Mouse (Mus musculus) forebrain, embryonic 15.5 days (tissue): ENCODE measurements around the gene Ddx24. TPM values are rescaled to one million over a fixed set of nuclear protein-coding genes. Genes with fewer than 3 reads are reported as not detected.
"Not testable (repeated sequence)": the region's sequence is repeated elsewhere in the genome, so short reads cannot be mapped to it uniquely, and the experiment has no call there.

Source experiments
- ATAC-seq: fragments of 200-750 bp; cut with Nextera tagmentation; replicated peaks from 2 replicates; pipeline ENCODE4 v1.8.0; 2017; ENCODE audit warnings: mild to moderate bottlenecking, moderate TSS enrichment, moderate library complexity
- H3K27ac ChIP-seq: fragments of 300-500 bp; sonication (generic); replicated peaks from 2 replicates; pipeline ENCODE4 v1.5.1; 2015; ENCODE audit warnings: mild to moderate bottlenecking, inconsistent platforms
- H3K27me3 ChIP-seq: fragments of 300-500 bp; sonication (generic); 2 replicates; pipeline ENCODE4 v1.6.1; 2015; ENCODE audit warnings: inconsistent platforms
- H3K36me3 ChIP-seq: fragments of 300-500 bp; sonication (generic); 2 replicates; pipeline ENCODE4 v1.6.1; 2015; ENCODE audit warnings: mild to moderate bottlenecking, inconsistent platforms
- H3K4me1 ChIP-seq: fragments of 300-500 bp; sonication (generic); 2 replicates; pipeline ENCODE4 v1.6.1; 2015; ENCODE audit warnings: inconsistent platforms
- H3K4me2 ChIP-seq: fragments of 300-500 bp; sonication (generic); replicated peaks from 2 replicates; pipeline ENCODE4 v1.6.1; 2015; ENCODE audit warnings: mild to moderate bottlenecking, inconsistent platforms
- H3K4me3 ChIP-seq: fragments of 300-500 bp; sonication (generic); 2 replicates; pipeline ENCODE4 v1.5.1; 2015; ENCODE audit warnings: mild to moderate bottlenecking, inconsistent platforms
- H3K9ac ChIP-seq: fragments of 300-500 bp; sonication (generic); replicated peaks from 2 replicates; pipeline ENCODE4 v1.6.1; 2015; ENCODE audit warnings: mild to moderate bottlenecking, inconsistent platforms
- H3K9me3 ChIP-seq: fragments of 300-500 bp; sonication (generic); 2 replicates; pipeline ENCODE4 v1.6.1; 2016; ENCODE audit warnings: inconsistent platforms
- WGBS: fragments of 180-500 bp; shearing (Covaris S2); methylation state at CpG from one replicate; pipeline ENCODE4 v1.1.7; 2015; ENCODE audit warnings: mixed read lengths; 5-methylcytosine and 5-hydroxymethylcytosine counted together
- polyA plus RNA-seq: library from polyadenylated mRNA; unstranded; fragments of >200 nt; fragmentation: Nextera tagmentation; extraction: Ambion mirVana; gene quantifications from 2 replicates; pipeline ENCODE4 v1.2.1, GENCODE M21; 2015

The Ddx24 gene
- polyA plus RNA-seq: 147 and 153 TPM in 2 replicates

- Histone ChIP-seq H3K4me2 (peak within 1 kb of the TSS; percentile 72), H3K4me1 (peaks cover 39% of the 10 kb centered on the region), H3K9me3 (no peaks in the 10 kb centered on the region), H3K4me3 (peak within 1 kb of the TSS; percentile 93), H3K9ac (peak within 1 kb of the TSS; percentile 90), H3K27ac (peak within 1 kb of the TSS; percentile 70), H3K36me3 (peaks cover 14% of the 10 kb centered on the region), H3K27me3 (no peaks in the 10 kb centered on the region)
- ATAC-seq: peak; percentile 100
- WGBS: 1% methylated on average over 33 of the region's 33 CpGs
Measured at GRCm38 (mm10) chr12:103425729-103426470, at the start of gene Ddx24. Gene Ddx24, minus strand, starts transcription at chr12:103425830.

- no peak overlapping the region for H3K4me3 ChIP-seq
- no peak overlapping the region for H3K4me2 ChIP-seq
- no peaks in the 10 kb centered on the region for H3K4me1 ChIP-seq
- no peak for ATAC-seq
- no peaks in the 10 kb centered on the region for H3K27me3 ChIP-seq
- no peak overlapping the region for H3K27ac ChIP-seq
- no peaks in the 10 kb centered on the region for H3K36me3 ChIP-seq
- H3K9ac ChIP-seq: no peak overlapping the region
- H3K9me3 ChIP-seq: no peaks in the 10 kb centered on the region
- 48% methylated on average over 2 of the region's 2 CpGs for WGBS
Measured at GRCm38 (mm10) chr12:103474481-103474880, 48.9 kb upstream of the Ddx24 start.

- Histone ChIP-seq H3K4me2 (no peak within 1 kb of the TSS), H3K4me3 (no peak within 1 kb of the TSS), H3K9me3 (no peaks in the 10 kb centered on the region), H3K9ac (no peak within 1 kb of the TSS), H3K4me1 (no peaks in the 10 kb centered on the region), H3K27ac (no peak within 1 kb of the TSS), H3K36me3 (no peaks in the 10 kb centered on the region), H3K27me3 (no peaks in the 10 kb centered on the region)
- whole genome bisulfite sequencing: 69% methylated on average over 3 of the region's 3 CpGs
- no peak for ATAC-seq
Measured at GRCm38 (mm10) chr12:103457140-103457539, 31.5 kb upstream of the Ddx24 start, which contains the start of gene Ifi27l2b. Gene Ifi27l2b, minus strand, starts transcription at chr12:103457223.

- not testable (repeated sequence) for H3K27me3 ChIP-seq, H3K36me3 ChIP-seq, H3K4me2 ChIP-seq, ATAC-seq, H3K9me3 ChIP-seq, H3K9ac ChIP-seq, H3K27ac ChIP-seq, H3K4me3 ChIP-seq, H3K4me1 ChIP-seq
- no CpG with 5 or more reads among the region's 1 CpGs for WGBS
Measured at GRCm38 (mm10) chr12:103456727-103457126, 31.1 kb upstream of the Ddx24 start.

GRCm38 (mm10) chr12:103453361-103453760 is 27.7 kb upstream of the Ddx24 start:
- no peak overlapping the region for H3K27ac ChIP-seq
- H3K4me2 ChIP-seq: no peak overlapping the region
- H3K36me3 ChIP-seq: no peaks in the 10 kb centered on the region
- no peak overlapping the region for H3K4me3 ChIP-seq
- no peaks in the 10 kb centered on the region for H3K9me3 ChIP-seq
- no peaks in the 10 kb centered on the region for H3K4me1 ChIP-seq
- ATAC-seq: no peak
- H3K27me3 ChIP-seq: no peaks in the 10 kb centered on the region
- H3K9ac ChIP-seq: no peak overlapping the region

GRCm38 (mm10) chr12:103445060-103445459 is 19.4 kb upstream of the Ddx24 start:
- no peak overlapping the region for H3K4me3 ChIP-seq
- ATAC-seq: no peak
- H3K4me1 ChIP-seq: no peaks in the 10 kb centered on the region
- H3K9me3 ChIP-seq: no peaks in the 10 kb centered on the region
- H3K36me3 ChIP-seq: no peaks in the 10 kb centered on the region
- WGBS: 72% methylated on average over 3 of the region's 3 CpGs
- H3K4me2 ChIP-seq: no peak overlapping the region
- no peak overlapping the region for H3K27ac ChIP-seq
- H3K27me3 ChIP-seq: no peaks in the 10 kb centered on the region
- no peak overlapping the region for H3K9ac ChIP-seq

GRCm38 (mm10) chr12:103444261-103444660 is 18.6 kb upstream of the Ddx24 start:
- H3K27me3 ChIP-seq, H3K4me1 ChIP-seq, H3K36me3 ChIP-seq, H3K27ac ChIP-seq, H3K4me3 ChIP-seq, H3K4me2 ChIP-seq, H3K9ac ChIP-seq, H3K9me3 ChIP-seq, ATAC-seq: not testable (repeated sequence)
- 49% methylated on average over 6 of the region's 7 CpGs for WGBS

GRCm38 (mm10) chr12:103443524-103443923 is 17.9 kb upstream of the Ddx24 start, which contains the start of gene Ifi27l2a:
Gene Ifi27l2a, minus strand, starts transcription at chr12:103443680.
- H3K27ac ChIP-seq: no peak within 1 kb of the TSS
- H3K4me1 ChIP-seq: no peaks in the 10 kb centered on the region
- no peak within 1 kb of the TSS for H3K9ac ChIP-seq
- no peak within 1 kb of the TSS for H3K4me2 ChIP-seq
- no peaks in the 10 kb centered on the region for H3K36me3 ChIP-seq
- 64% methylated on average over 3 of the region's 3 CpGs for WGBS
- no peak for ATAC-seq
- no peak within 1 kb of the TSS for H3K4me3 ChIP-seq
- H3K9me3 ChIP-seq: no peaks in the 10 kb centered on the region
- H3K27me3 ChIP-seq: no peaks in the 10 kb centered on the region

- whole genome bisulfite sequencing: 92% methylated on average over 1 of the region's 1 CpGs
- no peak overlapping the region for H3K27ac ChIP-seq
- ATAC-seq: no peak
- no peaks in the 10 kb centered on the region for H3K4me1 ChIP-seq
- H3K4me2 ChIP-seq: no peak overlapping the region
- H3K9me3 ChIP-seq: no peaks in the 10 kb centered on the region
- no peaks in the 10 kb centered on the region for H3K27me3 ChIP-seq
- no peak overlapping the region for H3K4me3 ChIP-seq
- H3K9ac ChIP-seq: no peak overlapping the region
- H3K36me3 ChIP-seq: no peaks in the 10 kb centered on the region
Measured at GRCm38 (mm10) chr12:103437601-103438000, 12.0 kb upstream of the Ddx24 start.

GRCm38 (mm10) chr12:103434861-103435260 is 9.2 kb upstream of the Ddx24 start:
- Histone ChIP-seq H3K9me3 (no peaks in the 10 kb centered on the region), H3K4me2 (no peak overlapping the region), H3K36me3 (no peaks in the 10 kb centered on the region), H3K9ac (no peak overlapping the region), H3K4me1 (no peaks in the 10 kb centered on the region), H3K27ac (no peak overlapping the region), H3K27me3 (no peaks in the 10 kb centered on the region), H3K4me3 (no peak overlapping the region)
- ATAC-seq: no peak

GRCm38 (mm10) chr12:103433986-103434731 is 8.5 kb upstream of the Ddx24 start, which contains the start of gene Ifi27:
Gene Ifi27, plus strand, starts transcription at chr12:103434211.
- no peaks in the 10 kb centered on the region for H3K4me1 ChIP-seq

GRCm38 (mm10) chr12:103433430-103433829 is 7.8 kb upstream of the Ddx24 start:
- 83% methylated on average over 2 of the region's 2 CpGs for WGBS
- Histone ChIP-seq H3K27me3 (no peaks in the 10 kb centered on the region), H3K36me3 (no peaks in the 10 kb centered on the region), H3K4me2 (no peak overlapping the region), H3K27ac (no peak overlapping the region), H3K4me3 (no peak overlapping the region), H3K9me3 (no peaks in the 10 kb centered on the region), H3K9ac (no peak overlapping the region), H3K4me1 (no peaks in the 10 kb centered on the region)
- no peak for ATAC-seq

More at GRCm38 (mm10) chr12:103433986-103434731, 8.5 kb upstream of the Ddx24 start, which contains the start of gene Ifi27:
- Histone ChIP-seq H3K36me3 (no peaks in the 10 kb centered on the region), H3K4me2 (no peak within 1 kb of the TSS), H3K9me3 (no peaks in the 10 kb centered on the region), H3K27me3 (no peaks in the 10 kb centered on the region), H3K4me3 (no peak within 1 kb of the TSS), H3K27ac (no peak within 1 kb of the TSS), H3K9ac (no peak within 1 kb of the TSS)
- no peak for ATAC-seq
- 77% methylated on average over 8 of the region's 8 CpGs for WGBS
